Mouse (Mus musculus) embryonic facial prominence, embryonic 12.5 days (tissue): ENCODE measurements at regions not wholly inside any gene's neighbourhood (a gene's known extent, or its start where the extent isn't known, plus 50 kb on each side); places are given as distances from the start of the nearest gene placed in this dataset.
"Not testable (repeated sequence)": the region's sequence is repeated elsewhere in the genome, so short reads cannot be mapped to it uniquely, and the experiment has no call there.

Source experiments
- ATAC-seq: fragments of 200-750 bp; cut with Nextera tagmentation; 2 replicates; pipeline ENCODE4 v1.8.0; 2017; ENCODE audit not compliant: insufficient number of reproducible peaks, insufficient read depth, low FRiP score, low TSS enrichment
- H3K27ac ChIP-seq: fragments of 300-500 bp; sonication (generic); 2 replicates; pipeline ENCODE4 v1.5.1; 2016; ENCODE audit warnings: mild to moderate bottlenecking
- H3K27me3 ChIP-seq: fragments of 300-500 bp; sonication (generic); 2 replicates; pipeline ENCODE4 v1.6.1; 2016; ENCODE audit warnings: mild to moderate bottlenecking, moderate library complexity
- H3K36me3 ChIP-seq: fragments of 300-500 bp; sonication (generic); 2 replicates; pipeline ENCODE4 v1.6.1; 2016; ENCODE audit warnings: mild to moderate bottlenecking
- H3K4me1 ChIP-seq: fragments of 300-500 bp; sonication (generic); 2 replicates; pipeline ENCODE4 v1.6.1; 2016
- H3K4me2 ChIP-seq: fragments of 300-500 bp; sonication (generic); replicated peaks from 2 replicates; pipeline ENCODE4 v1.6.1; 2016; ENCODE audit warnings: mild to moderate bottlenecking, moderate library complexity
- H3K4me3 ChIP-seq: fragments of 300-500 bp; sonication (generic); 2 replicates; pipeline ENCODE4 v1.5.1; 2016; ENCODE audit warnings: mild to moderate bottlenecking
- H3K9ac ChIP-seq: fragments of 300-500 bp; sonication (generic); 2 replicates; pipeline ENCODE4 v1.6.1; 2016; ENCODE audit warnings: mild to moderate bottlenecking, moderate library complexity
- H3K9me3 ChIP-seq: fragments of 300-500 bp; sonication (generic); 2 replicates; pipeline ENCODE4 v1.6.1; 2016; ENCODE audit warnings: mild to moderate bottlenecking, moderate library complexity
- WGBS: fragments of 180-500 bp; shearing (Covaris S2); methylation state at CpG from one replicate; pipeline ENCODE4 v1.1.7; 2016; 5-methylcytosine and 5-hydroxymethylcytosine counted together

DNA sequence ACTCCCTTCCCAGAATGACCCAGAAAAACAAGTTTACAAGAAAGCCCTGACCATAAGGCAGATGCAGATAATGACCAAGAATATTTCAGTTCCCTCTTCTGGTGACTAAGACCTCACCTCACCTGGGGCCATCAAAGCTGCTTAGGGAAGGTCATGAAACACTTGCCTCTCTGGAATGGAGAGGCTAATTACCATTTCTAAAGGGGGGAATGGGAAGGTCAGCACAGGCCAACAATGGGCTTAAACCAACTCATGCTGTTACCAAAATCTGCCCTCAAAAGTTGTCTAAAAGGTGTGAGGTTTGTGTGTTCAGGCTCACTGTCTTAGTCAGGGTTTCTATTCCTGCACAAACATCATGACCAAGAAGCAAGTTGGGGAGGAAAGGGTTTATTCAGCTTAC lies 123.0 kb downstream of the Sgo2b start:
- Histone ChIP-seq H3K9me3 (no peaks in the 10 kb centered on the region), H3K9ac (no peak overlapping the region), H3K36me3 (no peaks in the 10 kb centered on the region), H3K4me2 (no peak overlapping the region), H3K27ac (no peak overlapping the region), H3K4me1 (no peaks in the 10 kb centered on the region), H3K27me3 (no peaks in the 10 kb centered on the region), H3K4me3 (no peak overlapping the region)
- no peak for ATAC-seq

DNA sequence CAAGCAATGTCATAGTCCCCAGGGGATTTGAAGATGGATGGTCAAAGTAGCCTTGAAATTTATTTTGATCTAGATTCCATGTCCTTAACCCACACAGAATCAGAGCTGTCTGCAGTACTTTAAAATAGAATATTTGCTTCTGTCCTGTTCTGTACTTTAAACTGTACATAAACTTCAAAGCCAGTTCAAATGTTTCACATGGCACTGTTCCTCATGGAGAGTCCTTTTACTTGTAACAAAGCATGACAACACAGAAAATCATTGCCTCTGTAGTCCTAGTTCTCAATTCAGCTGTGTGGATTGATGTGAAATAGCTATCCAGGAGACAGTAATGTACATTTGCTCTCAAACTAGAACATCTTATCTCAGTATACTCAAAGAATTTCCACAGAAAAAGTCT lies 123.9 kb downstream of the Sgo2b start:
- Histone ChIP-seq H3K4me1 (no peaks in the 10 kb centered on the region), H3K36me3 (no peaks in the 10 kb centered on the region), H3K27ac (no peak overlapping the region), H3K4me3 (no peak overlapping the region), H3K4me2 (no peak overlapping the region), H3K27me3 (no peaks in the 10 kb centered on the region), H3K9me3 (no peaks in the 10 kb centered on the region), H3K9ac (no peak overlapping the region)
- no peak for ATAC-seq

GRCm38 (mm10) chr8:63784496-63784895 lies 167.6 kb downstream of the Sgo2b start:
- H3K4me3 ChIP-seq = no peak overlapping the region
- WGBS = 67% methylated on average over 2 of the region's 2 CpGs
- no peaks in the 10 kb centered on the region for H3K9me3 ChIP-seq
- no peak overlapping the region for H3K27ac ChIP-seq
- no peak overlapping the region for H3K9ac ChIP-seq
- H3K4me1 ChIP-seq = no peaks in the 10 kb centered on the region
- H3K36me3 ChIP-seq = no peaks in the 10 kb centered on the region
- no peak for ATAC-seq
- H3K4me2 ChIP-seq = no peak overlapping the region
- no peaks in the 10 kb centered on the region for H3K27me3 ChIP-seq

GRCm38 (mm10) chr8:63760891-63761290 lies 191.2 kb downstream of the Sgo2b start:
- no peak overlapping the region for H3K27ac ChIP-seq
- no peak for ATAC-seq
- no peaks in the 10 kb centered on the region for H3K36me3 ChIP-seq

GRCm38 (mm10) chr8:63759931-63760330 lies 192.1 kb downstream of the Sgo2b start:
- not testable (repeated sequence) for H3K9ac ChIP-seq, H3K4me2 ChIP-seq, H3K27me3 ChIP-seq, H3K9me3 ChIP-seq, H3K36me3 ChIP-seq, H3K27ac ChIP-seq, H3K4me1 ChIP-seq, ATAC-seq, H3K4me3 ChIP-seq
- 85% methylated on average over 4 of the region's 4 CpGs for WGBS

More at GRCm38 (mm10) chr8:63760891-63761290, 191.2 kb downstream of the Sgo2b start:
- H3K4me3 ChIP-seq = no peak overlapping the region
- no peak overlapping the region for H3K9ac ChIP-seq
- H3K9me3 ChIP-seq = no peaks in the 10 kb centered on the region
- H3K4me2 ChIP-seq = no peak overlapping the region
- no peaks in the 10 kb centered on the region for H3K4me1 ChIP-seq
- no peaks in the 10 kb centered on the region for H3K27me3 ChIP-seq

- Histone ChIP-seq H3K36me3 (no peaks in the 10 kb centered on the region), H3K9ac (no peak overlapping the region), H3K4me2 (no peak overlapping the region), H3K9me3 (no peaks in the 10 kb centered on the region), H3K27ac (no peak overlapping the region), H3K4me3 (no peak overlapping the region), H3K4me1 (no peaks in the 10 kb centered on the region), H3K27me3 (no peaks in the 10 kb centered on the region)
- ATAC-seq = peak; percentile 56; the same call in 1 of the 2 replicates
Observed at GRCm38 (mm10) chr8:63755236-63755635, 196.8 kb downstream of the Sgo2b start.

GRCm38 (mm10) chr8:63754812-63755211 lies 197.2 kb downstream of the Sgo2b start:
- no peak for ATAC-seq
- H3K4me2 ChIP-seq = no peak overlapping the region
- H3K9me3 ChIP-seq = no peaks in the 10 kb centered on the region
- H3K36me3 ChIP-seq = no peaks in the 10 kb centered on the region
- H3K4me3 ChIP-seq = no peak overlapping the region
- no peaks in the 10 kb centered on the region for H3K4me1 ChIP-seq
- H3K9ac ChIP-seq = no peak overlapping the region
- 71% methylated on average over 1 of the region's 1 CpGs for WGBS
- H3K27me3 ChIP-seq = no peaks in the 10 kb centered on the region
- no peak overlapping the region for H3K27ac ChIP-seq

- no peaks in the 10 kb centered on the region for H3K27me3 ChIP-seq
- H3K4me2 ChIP-seq = no peak overlapping the region
- no peak for ATAC-seq
- no peaks in the 10 kb centered on the region for H3K36me3 ChIP-seq
- no peak overlapping the region for H3K4me3 ChIP-seq
- H3K4me1 ChIP-seq = no peaks in the 10 kb centered on the region
- no peak overlapping the region for H3K27ac ChIP-seq
- no peak overlapping the region for H3K9ac ChIP-seq
- no peaks in the 10 kb centered on the region for H3K9me3 ChIP-seq
Observed at GRCm38 (mm10) chr8:63753236-63753635, 198.8 kb downstream of the Sgo2b start.

DNA sequence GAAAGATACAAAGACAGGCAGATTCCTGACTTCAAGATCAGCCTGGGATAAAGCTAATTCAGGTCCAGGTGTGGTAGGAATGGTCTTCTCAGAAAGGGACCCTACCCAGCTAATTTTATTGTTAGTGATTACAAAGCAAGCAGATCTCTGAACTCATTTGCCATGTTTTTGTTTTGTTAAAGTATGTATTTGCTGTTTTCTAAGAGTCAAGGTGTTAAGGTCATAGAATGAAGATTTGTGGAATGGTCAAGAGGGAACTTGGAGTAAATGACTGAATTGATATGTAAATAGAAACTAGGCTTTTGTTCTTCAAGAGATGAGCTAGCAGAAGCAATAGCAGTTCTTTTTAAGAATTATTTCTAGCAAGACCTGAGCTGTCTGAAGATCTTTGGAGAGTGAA lies 217.6 kb downstream of the Sgo2b start:
- Histone ChIP-seq H3K27me3 (no peaks in the 10 kb centered on the region), H3K27ac (no peak overlapping the region), H3K9me3 (no peaks in the 10 kb centered on the region), H3K36me3 (no peaks in the 10 kb centered on the region), H3K4me2 (no peak overlapping the region), H3K9ac (no peak overlapping the region), H3K4me1 (no peaks in the 10 kb centered on the region), H3K4me3 (no peak overlapping the region)
- ATAC-seq = no peak

- H3K27ac ChIP-seq, H3K36me3 ChIP-seq, H3K9ac ChIP-seq, H3K9me3 ChIP-seq, H3K4me3 ChIP-seq, ATAC-seq, H3K27me3 ChIP-seq, H3K4me2 ChIP-seq, H3K4me1 ChIP-seq: not testable (repeated sequence)
- WGBS = 80% methylated on average over 6 of the region's 6 CpGs
Observed at GRCm38 (mm10) chr8:63730741-63731140, 221.3 kb downstream of the Sgo2b start.
